Mouse (Mus musculus) liver, embryonic 13.5 days (tissue): Measurements from ENCODE around the gene Col23a1. TPM values are rescaled to one million over a fixed set of nuclear protein-coding genes. Genes with fewer than 3 reads are reported as not detected.

Experiments
- ATAC-seq: fragments of 200-750 bp; cut with Nextera tagmentation; 2 replicates; pipeline ENCODE4 v1.8.0; 2017; ENCODE audit warnings: low read depth, mild to moderate bottlenecking, moderate number of reproducible peaks, moderate library complexity
- DNase-seq: peaks from one replicate; pipeline ENCODE4 v3.0.0; 2022
- H3K27ac ChIP-seq: fragments of 300-500 bp; sonication (generic); 2 replicates; pipeline ENCODE4 v1.5.1; 2015; ENCODE audit warnings: moderate library complexity, mild to moderate bottlenecking, inconsistent platforms
- H3K27me3 ChIP-seq: fragments of 300-500 bp; sonication (generic); 2 replicates; pipeline ENCODE4 v1.6.1; 2015; ENCODE audit warnings: mild to moderate bottlenecking, inconsistent platforms
- H3K36me3 ChIP-seq: fragments of 300-500 bp; sonication (generic); 2 replicates; pipeline ENCODE4 v1.6.1; 2015; ENCODE audit warnings: mild to moderate bottlenecking, inconsistent platforms
- H3K4me1 ChIP-seq: fragments of 300-500 bp; sonication (generic); replicated peaks from 2 replicates; pipeline ENCODE4 v1.6.1; 2015; ENCODE audit warnings: inconsistent platforms
- H3K4me2 ChIP-seq: fragments of 300-500 bp; sonication (generic); 2 replicates; pipeline ENCODE4 v1.6.1; 2015; ENCODE audit warnings: inconsistent platforms, mild to moderate bottlenecking, moderate library complexity
- H3K4me3 ChIP-seq: fragments of 300-500 bp; sonication (generic); replicated peaks from 2 replicates; pipeline ENCODE4 v1.5.1; 2015; ENCODE audit warnings: mild to moderate bottlenecking, inconsistent platforms
- H3K9ac ChIP-seq: fragments of 300-500 bp; sonication (generic); 2 replicates; pipeline ENCODE4 v1.6.1; 2015; ENCODE audit warnings: mild to moderate bottlenecking, inconsistent platforms
- H3K9me3 ChIP-seq: fragments of 300-500 bp; sonication (generic); replicated peaks from 2 replicates; pipeline ENCODE4 v1.6.1; 2016; ENCODE audit warnings: inconsistent platforms
- WGBS: fragments of 180-500 bp; shearing (Covaris S2); methylation state at CpG from one replicate; pipeline ENCODE4 v1.1.7; 2015; ENCODE audit not compliant: insufficient replicate concordance; 5-methylcytosine and 5-hydroxymethylcytosine counted together
- polyA plus RNA-seq: library from polyadenylated mRNA; unstranded; fragments of >200 nt; fragmentation: Nextera tagmentation; extraction: Ambion mirVana; gene quantifications from 2 replicates; pipeline ENCODE4 v1.2.1, GENCODE M21; 2015

Gene Col23a1
- polyA plus RNA-seq, 1 experiment from 2014 or later: 0.30 TPM

GRCm38 (mm10) chr11:51576454-51576853, 286.7 kb downstream of the Col23a1 start:
- H3K27me3 ChIP-seq: no peaks in the 10 kb centered on the region
- no peak overlapping the region for H3K4me2 ChIP-seq
- H3K27ac ChIP-seq: no peak overlapping the region
- 67% methylated on average over 4 of the region's 4 CpGs for WGBS
- H3K9me3 ChIP-seq: no peaks in the 10 kb centered on the region
- no peak overlapping the region for H3K9ac ChIP-seq
- ATAC-seq (no peak), DNase-seq (no peak)
- H3K4me3 ChIP-seq: no peak overlapping the region
- no peaks in the 10 kb centered on the region for H3K36me3 ChIP-seq
- H3K4me1 ChIP-seq: no peaks in the 10 kb centered on the region; the same call in 1 of the 2 replicates

GRCm38 (mm10) chr11:51577587-51577986, 287.9 kb downstream of the Col23a1 start:
- H3K27ac ChIP-seq: no peak overlapping the region
- 43% methylated on average over 7 of the region's 7 CpGs for WGBS
- H3K4me2 ChIP-seq: no peak overlapping the region
- no peak overlapping the region for H3K9ac ChIP-seq
- H3K4me1 ChIP-seq: no peaks in the 10 kb centered on the region
- H3K27me3 ChIP-seq: no peaks in the 10 kb centered on the region
- no peaks in the 10 kb centered on the region for H3K36me3 ChIP-seq
- ATAC-seq (no peak), DNase-seq (no peak)
- no peak overlapping the region for H3K4me3 ChIP-seq
- no peaks in the 10 kb centered on the region for H3K9me3 ChIP-seq

- 45% methylated on average over 4 of the region's 4 CpGs for WGBS
- H3K36me3 ChIP-seq: no peaks in the 10 kb centered on the region
- DNase-seq (no peak), ATAC-seq (no peak)
- H3K9me3 ChIP-seq: no peaks in the 10 kb centered on the region
- no peak overlapping the region for H3K9ac ChIP-seq
- H3K27me3 ChIP-seq: no peaks in the 10 kb centered on the region
- no peak overlapping the region for H3K4me3 ChIP-seq
- H3K27ac ChIP-seq: no peak overlapping the region
- H3K4me2 ChIP-seq: no peak overlapping the region
- H3K4me1 ChIP-seq: peaks cover 12% of the 10 kb centered on the region
Measured at GRCm38 (mm10) chr11:51579024-51579423, 289.3 kb downstream of the Col23a1 start.

- Histone ChIP-seq H3K27me3 (no peaks in the 10 kb centered on the region), H3K36me3 (peaks cover 22% of the 10 kb centered on the region), H3K9ac (no peak overlapping the region), H3K4me2 (no peak overlapping the region), H3K9me3 (no peaks in the 10 kb centered on the region), H3K4me3 (no peak overlapping the region), H3K4me1 (peaks cover 43% of the 10 kb centered on the region), H3K27ac (no peak overlapping the region)
- no peak for ATAC-seq
- WGBS: 19% methylated on average over 8 of the region's 8 CpGs
- DNase-seq: peak; percentile 67
Measured at GRCm38 (mm10) chr11:51582713-51583112, 293.0 kb downstream of the Col23a1 start.

- peak overlapping the region; percentile 89 for H3K4me3 ChIP-seq
- 20% methylated on average over 9 of the region's 9 CpGs for WGBS
Measured at GRCm38 (mm10) chr11:51584057-51584430, 294.3 kb downstream of the Col23a1 start.

GRCm38 (mm10) chr11:51584431-51585248, 294.9 kb downstream of the Col23a1 start, which contains the start of gene Phykpl:
Phykpl (plus strand) TSS chr11:51584757.
- Histone ChIP-seq H3K9ac (peak within 1 kb of the TSS; percentile 95), H3K27ac (peak within 1 kb of the TSS; percentile 95), H3K36me3 (peaks cover 41% of the 10 kb centered on the region), H3K4me1 (peaks cover 45% of the 10 kb centered on the region), H3K9me3 (no peaks in the 10 kb centered on the region), H3K4me2 (peak within 1 kb of the TSS; percentile 83), H3K27me3 (no peaks in the 10 kb centered on the region), H3K4me3 (peak within 1 kb of the TSS; percentile 89)
- WGBS: under 1% methylated on average over 59 of the region's 59 CpGs
- ATAC-seq: peak; percentile 91
- peak; percentile 98 for DNase-seq

More at GRCm38 (mm10) chr11:51584057-51584430, 294.3 kb downstream of the Col23a1 start:
- Histone ChIP-seq H3K27ac (peak overlapping the region; percentile 95), H3K4me1 (peaks cover 45% of the 10 kb centered on the region), H3K4me2 (peak overlapping the region; percentile 83), H3K27me3 (no peaks in the 10 kb centered on the region), H3K9me3 (no peaks in the 10 kb centered on the region), H3K36me3 (peaks cover 35% of the 10 kb centered on the region), H3K9ac (peak overlapping the region; percentile 95)
- ATAC-seq: peak; percentile 19
- peak; percentile 25 for DNase-seq

- H3K4me3 ChIP-seq: peak overlapping the region; percentile 89
- H3K27me3 ChIP-seq: no peaks in the 10 kb centered on the region
- H3K27ac ChIP-seq: peak overlapping the region; percentile 95
- H3K9ac ChIP-seq: peak overlapping the region; percentile 95
- DNase-seq: no peak
- WGBS: 34% methylated on average over 8 of the region's 8 CpGs
- H3K9me3 ChIP-seq: no peaks in the 10 kb centered on the region
- peaks cover 45% of the 10 kb centered on the region for H3K4me1 ChIP-seq
- peaks cover 52% of the 10 kb centered on the region for H3K36me3 ChIP-seq
- no peak for ATAC-seq
- H3K4me2 ChIP-seq: peak overlapping the region; percentile 83
Measured at GRCm38 (mm10) chr11:51585608-51586252, 296.0 kb downstream of the Col23a1 start.

GRCm38 (mm10) chr11:51586411-51586810, 296.7 kb downstream of the Col23a1 start:
- Histone ChIP-seq H3K4me2 (peak overlapping the region; percentile 83), H3K9me3 (no peaks in the 10 kb centered on the region), H3K36me3 (peaks cover 59% of the 10 kb centered on the region), H3K27ac (no peak overlapping the region; the same call in 1 of the 2 replicates), H3K4me1 (peaks cover 45% of the 10 kb centered on the region), H3K27me3 (no peaks in the 10 kb centered on the region), H3K4me3 (peak overlapping the region; percentile 89), H3K9ac (peak overlapping the region; percentile 95)
- no peak for ATAC-seq
- DNase-seq: no peak
- 87% methylated on average over 13 of the region's 13 CpGs for WGBS

GRCm38 (mm10) chr11:51587059-51587458, 297.3 kb downstream of the Col23a1 start:
- H3K4me1 ChIP-seq: peaks cover 45% of the 10 kb centered on the region
- H3K4me3 ChIP-seq: no peak overlapping the region
- DNase-seq (no peak), ATAC-seq (no peak)
- H3K9ac ChIP-seq: peak overlapping the region; percentile 95
- H3K27me3 ChIP-seq: no peaks in the 10 kb centered on the region
- WGBS: 89% methylated on average over 1 of the region's 1 CpGs
- H3K36me3 ChIP-seq: peaks cover 65% of the 10 kb centered on the region
- peak overlapping the region; percentile 83 for H3K4me2 ChIP-seq
- H3K27ac ChIP-seq: no peak overlapping the region; the same call in 1 of the 2 replicates
- no peaks in the 10 kb centered on the region for H3K9me3 ChIP-seq

- WGBS: 90% methylated on average over 3 of the region's 3 CpGs
- H3K4me1 ChIP-seq: peaks cover 34% of the 10 kb centered on the region
- no peak for ATAC-seq
Measured at GRCm38 (mm10) chr11:51588833-51589232, 299.1 kb downstream of the Col23a1 start.

GRCm38 (mm10) chr11:51590002-51590401, 300.3 kb downstream of the Col23a1 start:
- no peaks in the 10 kb centered on the region for H3K27me3 ChIP-seq
- H3K9ac ChIP-seq: no peak overlapping the region
- peaks cover 28% of the 10 kb centered on the region for H3K4me1 ChIP-seq
- DNase-seq (no peak), ATAC-seq (no peak)
- H3K9me3 ChIP-seq: no peaks in the 10 kb centered on the region
- no peak overlapping the region for H3K4me2 ChIP-seq
- H3K4me3 ChIP-seq: no peak overlapping the region
- no peak overlapping the region for H3K27ac ChIP-seq
- H3K36me3 ChIP-seq: peaks cover 94% of the 10 kb centered on the region

More at GRCm38 (mm10) chr11:51588833-51589232, 299.1 kb downstream of the Col23a1 start:
- no peak overlapping the region for H3K4me2 ChIP-seq
- DNase-seq: no peak
- no peaks in the 10 kb centered on the region for H3K27me3 ChIP-seq
- H3K27ac ChIP-seq: no peak overlapping the region
- no peak overlapping the region for H3K4me3 ChIP-seq
- H3K36me3 ChIP-seq: peaks cover 83% of the 10 kb centered on the region
- H3K9ac ChIP-seq: no peak overlapping the region
- no peaks in the 10 kb centered on the region for H3K9me3 ChIP-seq
